Mouse (Mus musculus) common myeloid progenitor, adult 5-6 weeks (primary cell): ENCODE measurements around the gene Sstr3. TPM values are rescaled to one million over a fixed set of nuclear protein-coding genes. Genes with fewer than 3 reads are reported as not detected.

ENCODE experiments used
- ATAC-seq: replicated peaks from 2 replicates; pipeline ENCODE4 v1.8.0; 2016; ENCODE audit warnings: low read depth, mild to moderate bottlenecking, moderate TSS enrichment, inconsistent platforms; ENCODE audit not compliant: poor library complexity, severe bottlenecking
- total RNA-seq: library from RNA; stranded (forward); fragments of 200-1000, 187-1606 nt; gene quantifications from 2 replicates; pipeline ENCODE4 v1.2.3, GENCODE M21; 2017

Sstr3 gene
- total RNA-seq, result not detected in 2 replicates

GRCm38 (mm10) chr15:78544561-78545001, at the start of gene Sstr3:
Gene Sstr3 (minus strand): TSS chr15:78544685.
- no peak for ATAC-seq

- ATAC-seq, result no peak
These were observed 49.5 kb upstream of the Sstr3 start for GRCm38 (mm10) chr15:78593896-78594425.

- no peak for ATAC-seq
These were observed 48.0 kb upstream of the Sstr3 start for GRCm38 (mm10) chr15:78592452-78592968.

GRCm38 (mm10) chr15:78591680-78592451, 47.4 kb upstream of the Sstr3 start:
- peak; percentile 19 for ATAC-seq

- no peak for ATAC-seq
These were observed 46.3 kb upstream of the Sstr3 start for GRCm38 (mm10) chr15:78590785-78591184.

- ATAC-seq, result no peak
These were observed 45.5 kb upstream of the Sstr3 start for GRCm38 (mm10) chr15:78589936-78590335.

GRCm38 (mm10) chr15:78588900-78589299, 44.4 kb upstream of the Sstr3 start:
- peak; percentile 74 for ATAC-seq

GRCm38 (mm10) chr15:78588049-78588448, 43.6 kb upstream of the Sstr3 start:
- ATAC-seq, result no peak

- ATAC-seq, result peak; percentile 79
These were observed 42.8 kb upstream of the Sstr3 start for GRCm38 (mm10) chr15:78587050-78587994.

- no peak for ATAC-seq
These were observed 40.9 kb upstream of the Sstr3 start for GRCm38 (mm10) chr15:78585404-78585803.

- ATAC-seq, result no peak
These were observed 38.9 kb upstream of the Sstr3 start for GRCm38 (mm10) chr15:78583352-78583751.

GRCm38 (mm10) chr15:78576284-78576810, 31.9 kb upstream of the Sstr3 start:
- ATAC-seq, result no peak

GRCm38 (mm10) chr15:78572658-78573397, 28.3 kb upstream of the Sstr3 start, which contains the start of gene Rac2:
Gene Rac2 (minus strand): TSS chr15:78572783.
- peak; percentile 81 for ATAC-seq

GRCm38 (mm10) chr15:78572270-78572600, 27.8 kb upstream of the Sstr3 start:
- ATAC-seq, result no peak

GRCm38 (mm10) chr15:78571554-78572269, 27.2 kb upstream of the Sstr3 start:
- peak; percentile 80 for ATAC-seq

GRCm38 (mm10) chr15:78570170-78570569, 25.7 kb upstream of the Sstr3 start:
- no peak for ATAC-seq

- ATAC-seq, result no peak
These were observed 23.2 kb upstream of the Sstr3 start for GRCm38 (mm10) chr15:78567608-78568120.

GRCm38 (mm10) chr15:78564764-78565435, 20.4 kb upstream of the Sstr3 start:
- ATAC-seq, result no peak
